Mouse (Mus musculus) limb, embryonic 14.5 days (tissue): ENCODE results near the gene Gm10337. TPM values are rescaled to one million over a fixed set of nuclear protein-coding genes. Genes with fewer than 3 reads are reported as not detected.

Source experiments
- ATAC-seq: fragments of 200-750 bp; cut with Nextera tagmentation; 2 replicates; pipeline ENCODE4 v1.8.0; 2017; ENCODE audit warnings: low read depth, moderate number of reproducible peaks, moderate TSS enrichment; ENCODE audit not compliant: low FRiP score
- DNase-seq: peaks from one replicate; pipeline ENCODE4 v3.0.0-alpha.2; 2015; ENCODE audit warnings: low spot score
- H3K27ac ChIP-seq: fragments of 300-500 bp; sonication (generic); replicated peaks from 2 replicates; pipeline ENCODE4 v1.5.1; 2014; ENCODE audit warnings: low read depth, mild to moderate bottlenecking, low read length, moderate library complexity, mixed read lengths
- H3K27me3 ChIP-seq: fragments of 300-500 bp; sonication (generic); 2 replicates; pipeline ENCODE4 v1.6.1; 2014; ENCODE audit warnings: low read length, mixed read lengths; ENCODE audit not compliant: control insufficient read depth, insufficient read depth
- H3K36me3 ChIP-seq: fragments of 300-500 bp; sonication (generic); 2 replicates; pipeline ENCODE4 v1.6.1; 2014; ENCODE audit warnings: mild to moderate bottlenecking, low read length, moderate library complexity, mixed read lengths; ENCODE audit not compliant: control insufficient read depth, insufficient read depth
- H3K4me1 ChIP-seq: fragments of 300-500 bp; sonication (generic); 2 replicates; pipeline ENCODE4 v1.6.1; 2014; ENCODE audit warnings: antibody characterized with exemption, low read length, mixed read lengths; ENCODE audit not compliant: control insufficient read depth, insufficient read depth
- H3K4me2 ChIP-seq: fragments of 300-500 bp; sonication (generic); replicated peaks from 2 replicates; pipeline ENCODE4 v1.6.1; 2014; ENCODE audit warnings: low read depth, mild to moderate bottlenecking, low read length, moderate library complexity; ENCODE audit not compliant: severe bottlenecking
- H3K4me3 ChIP-seq: fragments of 300-500 bp; sonication (generic); replicated peaks from 2 replicates; pipeline ENCODE4 v1.5.1; 2014; ENCODE audit warnings: low read length
- H3K9ac ChIP-seq: fragments of 300-500 bp; sonication (generic); 2 replicates; pipeline ENCODE4 v1.6.1; 2014; ENCODE audit warnings: mild to moderate bottlenecking, low read depth, low read length, moderate library complexity; ENCODE audit not compliant: severe bottlenecking
- H3K9me3 ChIP-seq: fragments of 300-500 bp; sonication (generic); 2 replicates; pipeline ENCODE4 v1.6.1; 2016; ENCODE audit warnings: low read length; ENCODE audit not compliant: control insufficient read depth
- POLR2A ChIP-seq: fragments of 200-500 bp; IDR thresholded peaks from 2 replicates; pipeline ENCODE4 v1.8.0; 2012; ENCODE audit warnings: inconsistent platforms, mild to moderate bottlenecking, moderate library complexity, borderline replicate concordance; ENCODE audit not compliant: insufficient read depth, insufficient read length; ENCODE audit errors: extremely low read depth
- WGBS: fragments of 180-500 bp; shearing (Covaris S2); extraction: QIAGEN DNeasy Blood & Tissue Kit; methylation state at CpG from one replicate; pipeline ENCODE4 v1.1.7; 2014; 5-methylcytosine and 5-hydroxymethylcytosine counted together
- polyA plus RNA-seq, 2 experiments: library from polyadenylated mRNA; depleted of rRNA in 1 of 2; stranded (reverse) in 1 of 2; unstranded in 1 of 2; fragments of >200 nt; fragmentation: Nextera tagmentation in 1 of 2; extraction: Ambion mirVana in 1 of 2; gene quantifications; 2 replicates each; pipeline versions ENCODE4 v1.2.1 to v1.2.3; 2012 to 2014

Gene Gm10337
- polyA plus RNA-seq, 2 experiments: not detected

DNA sequence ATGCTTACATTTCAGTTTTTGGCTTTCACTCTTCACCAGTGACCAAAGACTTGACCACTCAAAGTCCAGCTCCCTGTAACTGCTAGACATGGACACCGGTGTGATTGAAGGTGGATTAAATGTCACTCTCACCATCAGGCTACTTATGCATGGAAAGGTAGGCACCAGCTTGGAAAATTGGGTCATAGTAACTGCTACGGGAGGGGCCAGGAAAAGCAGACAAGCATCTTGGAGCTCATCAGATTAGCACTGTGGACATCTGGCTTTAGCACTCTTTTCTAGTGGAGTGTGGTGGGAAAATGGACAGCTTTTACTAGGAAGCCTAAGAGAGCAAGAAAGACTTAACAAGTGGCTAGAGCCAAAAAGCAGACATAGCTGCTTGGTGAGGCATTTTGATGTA is 30.3 kb upstream of the Gm10337 start:
- Histone ChIP-seq H3K27me3 (no peaks in the 10 kb centered on the region), H3K9me3 (no peaks in the 10 kb centered on the region), H3K4me3 (no peak overlapping the region), H3K36me3 (peaks cover 48% of the 10 kb centered on the region), H3K9ac (no peak overlapping the region), H3K4me2 (no peak overlapping the region), H3K27ac (no peak overlapping the region), H3K4me1 (peaks cover 7% of the 10 kb centered on the region; the same call in 1 of the 2 replicates)
- DNase-seq (no peak), ATAC-seq (no peak)
- TF ChIP-seq POLR2A: no peak
- 80% methylated on average over 2 of the region's 2 CpGs for WGBS

DNA sequence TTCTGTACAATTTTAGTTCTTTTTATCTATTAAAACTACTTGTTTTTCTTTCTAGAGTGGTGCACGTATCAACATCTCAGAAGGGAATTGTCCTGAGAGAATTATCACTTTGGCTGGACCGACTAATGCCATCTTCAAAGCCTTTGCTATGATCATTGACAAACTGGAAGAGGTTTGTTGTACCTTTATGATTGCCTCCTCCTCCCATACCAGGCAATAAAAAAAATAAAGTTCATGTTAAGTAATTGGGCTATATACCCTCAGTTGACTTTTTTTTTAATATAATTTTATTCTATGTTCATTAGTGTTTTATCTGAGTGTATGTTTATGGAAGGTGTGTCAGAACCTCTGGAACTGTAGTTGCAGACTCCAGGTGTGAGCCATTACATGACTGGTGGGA is 29.0 kb upstream of the Gm10337 start:
- 90% methylated on average over 2 of the region's 2 CpGs for WGBS
- no peaks in the 10 kb centered on the region for H3K9me3 ChIP-seq
- no peak for TF ChIP-seq POLR2A
- H3K36me3 ChIP-seq: peaks cover 59% of the 10 kb centered on the region
- peaks cover 7% of the 10 kb centered on the region; the same call in 1 of the 2 replicates for H3K4me1 ChIP-seq
- no peak for ATAC-seq
- no peak overlapping the region for H3K4me3 ChIP-seq
- DNase-seq: no peak
- H3K27me3 ChIP-seq: no peaks in the 10 kb centered on the region
- no peak overlapping the region for H3K4me2 ChIP-seq
- no peak overlapping the region for H3K9ac ChIP-seq
- no peak overlapping the region for H3K27ac ChIP-seq

DNA sequence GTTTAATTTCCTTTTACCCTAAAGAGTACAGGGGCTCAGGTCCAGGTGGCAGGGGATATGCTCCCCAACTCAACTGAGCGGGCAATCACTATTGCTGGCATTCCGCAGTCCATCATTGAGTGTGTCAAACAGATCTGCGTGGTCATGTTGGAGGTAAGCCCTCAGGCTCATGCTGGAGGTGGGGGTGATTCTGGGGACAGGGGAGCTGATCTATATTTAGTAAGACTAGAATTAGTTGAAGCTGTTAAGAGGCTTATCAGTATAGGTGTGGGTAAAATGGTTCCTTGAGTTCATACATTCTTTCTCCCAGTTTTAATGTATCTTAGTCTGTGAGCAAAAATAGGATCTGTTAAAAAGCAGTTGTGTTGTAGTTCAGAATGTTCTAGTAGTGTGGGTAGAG is 20.4 kb upstream of the Gm10337 start:
- DNase-seq: no peak
- H3K4me3 ChIP-seq: no peak overlapping the region
- H3K4me2 ChIP-seq: no peak overlapping the region
- no peaks in the 10 kb centered on the region for H3K27me3 ChIP-seq
- WGBS: 92% methylated on average over 3 of the region's 3 CpGs
- H3K9me3 ChIP-seq: no peaks in the 10 kb centered on the region
- no peak overlapping the region for H3K9ac ChIP-seq
- ATAC-seq: no peak
- H3K4me1 ChIP-seq: no peaks in the 10 kb centered on the region
- peaks cover 90% of the 10 kb centered on the region for H3K36me3 ChIP-seq
- no peak overlapping the region for H3K27ac ChIP-seq
- no peak for TF ChIP-seq POLR2A

DNA sequence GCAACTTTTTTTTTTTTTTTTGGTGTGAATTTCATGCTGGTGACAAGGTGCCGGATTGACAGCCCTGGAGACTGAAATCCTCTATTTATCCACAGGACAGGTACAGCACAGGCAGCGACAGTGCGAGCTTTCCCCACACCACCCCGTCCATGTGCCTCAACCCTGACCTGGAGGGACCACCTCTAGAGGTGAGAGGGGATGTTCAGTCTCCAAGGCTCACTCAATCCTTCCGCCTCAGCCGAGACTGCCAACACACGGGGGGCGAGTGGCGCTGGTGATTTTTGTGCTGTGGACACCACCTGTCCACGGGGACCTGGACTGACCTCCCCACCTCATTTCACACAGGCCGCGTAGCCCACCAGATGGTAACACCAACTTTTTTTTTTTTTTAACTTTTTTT is 17.7 kb upstream of the Gm10337 start:
- ATAC-seq: no peak
- H3K36me3 ChIP-seq: peaks cover 93% of the 10 kb centered on the region
- H3K4me2 ChIP-seq: no peak overlapping the region
- H3K27me3 ChIP-seq: no peaks in the 10 kb centered on the region
- 92% methylated on average over 12 of the region's 12 CpGs for WGBS
- no peaks in the 10 kb centered on the region for H3K9me3 ChIP-seq
- no peak overlapping the region for H3K9ac ChIP-seq
- TF ChIP-seq POLR2A: no peak
- no peak overlapping the region for H3K27ac ChIP-seq
- DNase-seq: no peak
- no peak overlapping the region for H3K4me3 ChIP-seq
- no peaks in the 10 kb centered on the region for H3K4me1 ChIP-seq

DNA sequence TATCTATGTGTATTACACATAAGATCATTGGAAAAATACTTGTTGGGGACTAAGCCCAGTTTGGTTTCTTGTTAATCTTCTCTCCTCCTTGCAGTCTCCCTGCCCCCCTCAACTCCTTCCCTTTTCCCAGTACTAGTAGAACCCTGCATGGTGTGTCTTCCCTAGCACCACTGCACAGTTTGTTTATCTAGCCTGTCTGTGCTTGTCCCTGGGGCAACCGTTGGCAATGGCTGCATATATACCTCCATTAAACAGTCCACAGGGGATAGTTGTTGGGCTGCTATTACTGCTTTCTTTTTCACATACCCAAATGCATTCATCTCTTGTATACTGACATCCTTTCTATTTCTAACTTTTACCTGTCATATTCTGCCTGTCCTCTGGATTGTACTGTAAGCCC is 15.9 kb upstream of the Gm10337 start:
- no peaks in the 10 kb centered on the region for H3K4me1 ChIP-seq
- TF ChIP-seq POLR2A: no peak
- H3K9ac ChIP-seq: no peak overlapping the region
- H3K27me3 ChIP-seq: no peaks in the 10 kb centered on the region
- no peak overlapping the region for H3K4me2 ChIP-seq
- WGBS: 75% methylated on average over 1 of the region's 1 CpGs
- DNase-seq: no peak
- no peak for ATAC-seq
- H3K36me3 ChIP-seq: peaks cover 92% of the 10 kb centered on the region
- H3K27ac ChIP-seq: no peak overlapping the region
- H3K9me3 ChIP-seq: no peaks in the 10 kb centered on the region
- H3K4me3 ChIP-seq: no peak overlapping the region

DNA sequence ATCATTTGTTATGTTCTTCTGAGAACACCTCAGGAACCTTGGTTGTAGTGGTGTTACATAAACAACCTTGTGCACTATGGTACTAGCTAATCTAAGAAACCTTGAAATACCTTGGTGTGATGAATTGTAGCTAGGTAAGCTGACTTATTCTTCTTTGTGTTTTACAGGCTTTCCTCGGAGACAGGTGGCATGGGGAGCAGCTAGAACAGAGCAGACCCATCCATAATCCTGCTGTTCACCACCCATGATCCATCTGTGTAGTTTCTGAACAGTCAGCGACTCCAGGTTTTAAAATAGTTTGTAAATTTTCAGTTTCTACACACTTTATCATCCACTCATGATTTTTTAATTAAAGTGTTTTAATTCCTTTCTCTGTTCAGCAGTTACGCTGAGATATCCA is 5.2 kb upstream of the Gm10337 start:
- H3K4me3 ChIP-seq: no peak overlapping the region
- ATAC-seq: no peak
- DNase-seq: no peak
- no peak overlapping the region for H3K9ac ChIP-seq
- 86% methylated on average over 3 of the region's 3 CpGs for WGBS
- peaks cover 98% of the 10 kb centered on the region for H3K36me3 ChIP-seq
- H3K27ac ChIP-seq: no peak overlapping the region
- H3K4me2 ChIP-seq: no peak overlapping the region
- no peaks in the 10 kb centered on the region for H3K4me1 ChIP-seq
- no peak for TF ChIP-seq POLR2A
- H3K9me3 ChIP-seq: no peaks in the 10 kb centered on the region
- H3K27me3 ChIP-seq: no peaks in the 10 kb centered on the region
